Mouse (Mus musculus): ENCODE data around the gene Sars2. TPM values are rescaled to one million over a fixed set of nuclear protein-coding genes. Genes with fewer than 3 reads are reported as not detected.
A peak's percentile ranks its signal among the peaks of the same experiment; 100 is the strongest.

Sars2 gene
- polyA plus RNA-seq, 1 experiment, result 15.8 TPM

GRCm38 (mm10) chr7:28771867-28772266 is 30.1 kb downstream of the Sars2 start:
- no peak for DNase-seq
- 73% methylated on average over 11 of the region's 11 CpGs for WGBS
- Histone ChIP-seq H3K4me3 (replicated peaks; ENCODE audit: extremely low read depth, low read depth, low read length) (no peak overlapping the region), H3K4me1 (ENCODE audit: control insufficient read depth, insufficient read depth, low read length) (peaks cover 8% of the 10 kb centered on the region)
- TF ChIP-seq CTCF (IDR thresholded peaks at IDR 0.05; ENCODE audit: insufficient read depth, low read length) (no peak), POLR2A (IDR thresholded peaks at IDR 0.05; ENCODE audit: borderline replicate concordance, extremely low read depth, low read depth, low read length) (no peak)

GRCm38 (mm10) chr7:28773163-28773562 is 31.4 kb downstream of the Sars2 start:
- no peaks in the 10 kb centered on the region for H3K4me1 ChIP-seq (ENCODE audit: control insufficient read depth, insufficient read depth, low read length)
- DNase-seq, result no peak
- TF ChIP-seq POLR2A (IDR thresholded peaks at IDR 0.05; ENCODE audit: borderline replicate concordance, extremely low read depth, low read depth, low read length) (no peak), CTCF (IDR thresholded peaks at IDR 0.05; ENCODE audit: insufficient read depth, low read length) (no peak)
- 65% methylated on average over 3 of the region's 3 CpGs for WGBS
- no peak overlapping the region for H3K4me3 ChIP-seq (replicated peaks; ENCODE audit: extremely low read depth, low read depth, low read length)

GRCm38 (mm10) chr7:28774164-28774563 is 32.4 kb downstream of the Sars2 start:
- H3K4me1 ChIP-seq (ENCODE audit: control insufficient read depth, insufficient read depth, low read length), result no peaks in the 10 kb centered on the region
- DNase-seq, result no peak
- H3K4me3 ChIP-seq (replicated peaks; ENCODE audit: extremely low read depth, low read depth, low read length), result no peak overlapping the region
- TF ChIP-seq POLR2A (IDR thresholded peaks at IDR 0.05; ENCODE audit: borderline replicate concordance, extremely low read depth, low read depth, low read length), result no peak
- no peak for TF ChIP-seq CTCF (IDR thresholded peaks at IDR 0.05; ENCODE audit: insufficient read depth, low read length)
- WGBS, result 77% methylated on average over 12 of the region's 12 CpGs

- peaks cover under 1% of the 10 kb centered on the region; the same call in 1 of the 2 replicates for H3K4me1 ChIP-seq (ENCODE audit: control insufficient read depth, insufficient read depth, low read length)
- no peak overlapping the region for H3K4me3 ChIP-seq (replicated peaks; ENCODE audit: extremely low read depth, low read depth, low read length)
- no peak for DNase-seq
- TF ChIP-seq CTCF (IDR thresholded peaks at IDR 0.05; ENCODE audit: insufficient read depth, low read length) (no peak), POLR2A (IDR thresholded peaks at IDR 0.05; ENCODE audit: borderline replicate concordance, extremely low read depth, low read depth, low read length) (no peak)
- 88% methylated on average over 7 of the region's 7 CpGs for WGBS
These were observed 33.3 kb downstream of the Sars2 start for GRCm38 (mm10) chr7:28775129-28775528.

GRCm38 (mm10) chr7:28778825-28779224 is 37.0 kb downstream of the Sars2 start:
- 88% methylated on average over 9 of the region's 9 CpGs for WGBS
- Histone ChIP-seq H3K4me3 (replicated peaks; ENCODE audit: extremely low read depth, low read depth, low read length) (no peak overlapping the region), H3K4me1 (ENCODE audit: control insufficient read depth, insufficient read depth, low read length) (peaks cover 4% of the 10 kb centered on the region; the same call in 1 of the 2 replicates)
- no peak for DNase-seq
- no peak for TF ChIP-seq POLR2A (IDR thresholded peaks at IDR 0.05; ENCODE audit: borderline replicate concordance, extremely low read depth, low read depth, low read length)
- TF ChIP-seq CTCF (IDR thresholded peaks at IDR 0.05; ENCODE audit: insufficient read depth, low read length), result no peak

- 33% methylated on average over 6 of the region's 6 CpGs for WGBS
- no peak overlapping the region for H3K4me3 ChIP-seq (replicated peaks; ENCODE audit: extremely low read depth, low read depth, low read length)
- peaks cover 4% of the 10 kb centered on the region; the same call in 1 of the 2 replicates for H3K4me1 ChIP-seq (ENCODE audit: control insufficient read depth, insufficient read depth, low read length)
- peak; percentile 81 for DNase-seq
- no peak for TF ChIP-seq POLR2A (IDR thresholded peaks at IDR 0.05; ENCODE audit: borderline replicate concordance, extremely low read depth, low read depth, low read length)
- TF ChIP-seq CTCF (IDR thresholded peaks at IDR 0.05; ENCODE audit: insufficient read depth, low read length), result peak; percentile 73
These were observed 38.4 kb downstream of the Sars2 start for GRCm38 (mm10) chr7:28780067-28780658.

- no peak overlapping the region for H3K4me3 ChIP-seq (replicated peaks; ENCODE audit: extremely low read depth, low read depth, low read length)
- WGBS, result 47% methylated on average over 7 of the region's 7 CpGs
- DNase-seq, result no peak
- TF ChIP-seq POLR2A (IDR thresholded peaks at IDR 0.05; ENCODE audit: borderline replicate concordance, extremely low read depth, low read depth, low read length) (no peak), CTCF (IDR thresholded peaks at IDR 0.05; ENCODE audit: insufficient read depth, low read length) (no peak)
- H3K4me1 ChIP-seq (ENCODE audit: control insufficient read depth, insufficient read depth, low read length), result peaks cover 4% of the 10 kb centered on the region; the same call in 1 of the 2 replicates
These were observed 39.1 kb downstream of the Sars2 start for GRCm38 (mm10) chr7:28780857-28781256.

GRCm38 (mm10) chr7:28781261-28781663 is 39.5 kb downstream of the Sars2 start:
- WGBS, result 86% methylated on average over 8 of the region's 8 CpGs
- TF ChIP-seq CTCF (IDR thresholded peaks at IDR 0.05; ENCODE audit: insufficient read depth, low read length), result no peak
- no peak for TF ChIP-seq POLR2A (IDR thresholded peaks at IDR 0.05; ENCODE audit: borderline replicate concordance, extremely low read depth, low read depth, low read length)
- no peak for DNase-seq
- H3K4me3 ChIP-seq (replicated peaks; ENCODE audit: extremely low read depth, low read depth, low read length), result no peak overlapping the region
- peaks cover 4% of the 10 kb centered on the region; the same call in 1 of the 2 replicates for H3K4me1 ChIP-seq (ENCODE audit: control insufficient read depth, insufficient read depth, low read length)

GRCm38 (mm10) chr7:28785161-28785560 is 43.4 kb downstream of the Sars2 start:
- WGBS, result 87% methylated on average over 5 of the region's 5 CpGs
- Histone ChIP-seq H3K4me3 (replicated peaks; ENCODE audit: extremely low read depth, low read depth, low read length) (no peak overlapping the region), H3K4me1 (ENCODE audit: control insufficient read depth, insufficient read depth, low read length) (peaks cover 3% of the 10 kb centered on the region; the same call in 1 of the 2 replicates)
- TF ChIP-seq CTCF (IDR thresholded peaks at IDR 0.05; ENCODE audit: insufficient read depth, low read length) (no peak), POLR2A (IDR thresholded peaks at IDR 0.05; ENCODE audit: borderline replicate concordance, extremely low read depth, low read depth, low read length) (no peak)
- no peak for DNase-seq

- TF ChIP-seq POLR2A (IDR thresholded peaks at IDR 0.05; ENCODE audit: borderline replicate concordance, extremely low read depth, low read depth, low read length), result no peak
- no peak for TF ChIP-seq CTCF (IDR thresholded peaks at IDR 0.05; ENCODE audit: insufficient read depth, low read length)
- DNase-seq, result no peak
- Histone ChIP-seq H3K4me3 (replicated peaks; ENCODE audit: extremely low read depth, low read depth, low read length) (no peak overlapping the region), H3K4me1 (ENCODE audit: control insufficient read depth, insufficient read depth, low read length) (no peaks in the 10 kb centered on the region)
- WGBS, result 87% methylated on average over 9 of the region's 9 CpGs
These were observed 46.1 kb downstream of the Sars2 start for GRCm38 (mm10) chr7:28787884-28788283.
